Mouse (Mus musculus): ENCODE measurements around the gene Gm10024.
"Not testable (repeated sequence)": the region's sequence is repeated elsewhere in the genome, so short reads cannot be mapped to it uniquely, and the experiment has no call there.

Gene Gm10024

GRCm38 (mm10) chr10:77711157-77711556 is at the start of gene Gm10024:
Gene Gm10024, plus strand, starts transcription at chr10:77711457.
- not testable (repeated sequence) for DNase-seq

- DNase-seq: no peak
These were observed 47.1 kb upstream of the Gm10024 start for GRCm38 (mm10) chr10:77663949-77664665.

GRCm38 (mm10) chr10:77666342-77666741 is 44.9 kb upstream of the Gm10024 start:
- no peak for DNase-seq

GRCm38 (mm10) chr10:77667402-77667801 is 43.9 kb upstream of the Gm10024 start:
- no peak for DNase-seq

- DNase-seq: no peak
These were observed 40.5 kb upstream of the Gm10024 start for GRCm38 (mm10) chr10:77670710-77671109.

- DNase-seq: no peak
These were observed 39.7 kb upstream of the Gm10024 start for GRCm38 (mm10) chr10:77671519-77671918.

- no peak for DNase-seq
These were observed 37.5 kb upstream of the Gm10024 start for GRCm38 (mm10) chr10:77673765-77674164.

- DNase-seq: no peak
These were observed 33.7 kb upstream of the Gm10024 start for GRCm38 (mm10) chr10:77677562-77677961.

GRCm38 (mm10) chr10:77682994-77683393 is 28.3 kb upstream of the Gm10024 start:
- DNase-seq: no peak

- no peak for DNase-seq
These were observed 27.1 kb upstream of the Gm10024 start for GRCm38 (mm10) chr10:77684181-77684580.

GRCm38 (mm10) chr10:77685895-77686664 is 25.2 kb upstream of the Gm10024 start, which contains the start of gene Tspear:
Gene Tspear, plus strand, starts transcription at chr10:77686569.
- no peak for DNase-seq

GRCm38 (mm10) chr10:77687021-77687420 is 24.2 kb upstream of the Gm10024 start:
- DNase-seq: no peak

GRCm38 (mm10) chr10:77690356-77690807 is 20.9 kb upstream of the Gm10024 start, which contains the start of gene Gm19402:
Gene Gm19402, minus strand, starts transcription at chr10:77690757.
- DNase-seq: not testable (repeated sequence)

- no peak for DNase-seq
These were observed 14.1 kb upstream of the Gm10024 start, which contains the start of gene Gm9508 for GRCm38 (mm10) chr10:77697133-77697532. Gene Gm9508, minus strand, starts transcription at chr10:77697233.

- no peak for DNase-seq
These were observed 4.9 kb upstream of the Gm10024 start, which contains the start of gene Gm10272 for GRCm38 (mm10) chr10:77706326-77706725. Gene Gm10272, plus strand, starts transcription at chr10:77706626.

GRCm38 (mm10) chr10:77709831-77710230 is 1.4 kb upstream of the Gm10024 start:
- DNase-seq: no peak

GRCm38 (mm10) chr10:77713734-77714133 is 2.5 kb downstream of the Gm10024 start:
- DNase-seq: peak; percentile 15

GRCm38 (mm10) chr10:77715507-77715906 is 4.2 kb downstream of the Gm10024 start, which contains the start of gene Gm10142:
Gene Gm10142, plus strand, starts transcription at chr10:77715807.
- no peak for DNase-seq

- not testable (repeated sequence) for DNase-seq
These were observed 9.0 kb downstream of the Gm10024 start, which contains the start of gene Krtap12-1 for GRCm38 (mm10) chr10:77720299-77720698. Gene Krtap12-1, plus strand, starts transcription at chr10:77720599.

GRCm38 (mm10) chr10:77724855-77725254 is 13.6 kb downstream of the Gm10024 start:
- DNase-seq: no peak

GRCm38 (mm10) chr10:77726186-77726585 is 14.9 kb downstream of the Gm10024 start, which contains the start of gene Gm10100:
Gene Gm10100, plus strand, starts transcription at chr10:77726486.
- no peak for DNase-seq

- peak; percentile 1 for DNase-seq
These were observed 17.0 kb downstream of the Gm10024 start for GRCm38 (mm10) chr10:77728280-77728679.

GRCm38 (mm10) chr10:77729241-77729640 is 18.0 kb downstream of the Gm10024 start:
- peak; percentile 15 for DNase-seq

Data from lung, postnatal 36 days (tissue).